Mouse (Mus musculus) CD4-positive naive resting alpha-beta T cell, adult 57 days (primary cell): ENCODE measurements around the gene Olfr631. TPM values are rescaled to one million over a fixed set of nuclear protein-coding genes. Genes with fewer than 3 reads are reported as not detected.

ENCODE experiments used
- total RNA-seq: library from RNA; stranded (reverse); gene quantifications from one replicate; pipeline ENCODE4 v1.2.4, GENCODE M21; 2023

Olfr631 gene
- total RNA-seq = not detected

DNA sequence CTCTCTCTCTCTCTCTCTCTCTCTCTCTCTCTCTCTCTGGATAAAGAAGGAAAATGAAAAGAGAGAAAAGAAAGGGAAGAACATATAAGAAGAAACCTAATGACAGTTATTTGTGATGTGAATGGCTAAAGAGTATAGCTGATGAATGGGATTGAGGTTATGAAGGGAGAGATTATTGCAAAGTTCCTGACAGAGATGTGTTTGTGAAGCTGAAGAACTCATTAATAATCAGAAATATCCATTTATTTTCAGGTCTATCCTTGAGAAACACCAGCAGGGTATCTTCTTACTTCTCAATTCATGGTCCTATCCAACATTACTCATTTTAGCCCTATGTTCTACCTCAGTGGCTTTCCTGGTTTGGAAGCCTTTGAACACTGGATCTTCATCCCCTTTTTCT, at the start of gene Olfr631:
Gene Olfr631 (plus strand): TSS at position 301 of the 400 bp plus-strand sequence.

DNA sequence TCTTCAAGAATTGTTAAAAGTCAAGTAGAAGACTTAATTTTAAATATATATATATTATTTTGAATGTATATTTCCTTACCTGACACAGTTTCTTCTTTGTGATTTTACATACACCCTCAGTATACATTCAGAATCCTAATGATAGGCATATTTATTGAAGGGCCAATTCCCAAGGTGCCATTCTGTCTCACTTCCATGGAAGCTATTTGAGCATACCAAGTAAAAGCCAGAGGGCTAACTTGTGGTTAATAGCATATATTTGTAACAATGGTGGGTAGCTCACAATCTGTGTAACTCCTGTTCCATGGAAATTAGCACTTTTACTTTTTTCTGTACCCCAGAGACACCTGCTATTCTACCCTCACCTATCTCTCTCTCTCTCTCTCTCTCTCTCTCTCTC, 42.5 kb upstream of the Olfr631 start, which contains the start of gene Olfr66:
Gene Olfr66 (minus strand): TSS at position 101 of the 400 bp plus-strand sequence.

GRCm38 (mm10) chr7:103894385-103894784, 34.2 kb upstream of the Olfr631 start, which contains the start of gene Olfr64:
TSS of gene Olfr64 (minus strand) at chr7:103894485.

GRCm38 (mm10) chr7:103903187-103903586, 25.4 kb upstream of the Olfr631 start, which contains the start of gene Olfr65:
TSS of gene Olfr65 (plus strand) at chr7:103903487.

DNA sequence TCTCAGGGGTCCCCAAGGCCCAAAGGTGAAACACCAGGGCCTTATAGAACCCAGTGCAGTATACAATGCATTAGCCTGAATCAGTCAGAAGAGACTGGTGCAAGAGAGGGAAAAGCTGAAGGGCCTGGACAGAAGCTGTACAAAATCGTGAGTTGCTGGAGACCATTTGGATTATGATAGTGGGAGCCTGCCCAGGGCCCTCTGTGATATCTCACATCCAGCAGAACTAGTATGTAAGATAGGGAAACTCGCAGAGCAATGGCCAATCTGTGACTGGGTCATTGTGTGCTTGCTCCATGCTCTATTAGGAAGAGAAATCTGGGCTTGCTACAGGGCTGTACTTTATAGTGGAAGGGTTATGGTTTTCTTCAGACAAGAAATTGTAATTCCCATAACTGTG, 5.6 kb downstream of the Olfr631 start, which contains the start of gene Olfr632:
Gene Olfr632 (plus strand): TSS at position 84 of the 400 bp plus-strand sequence.

GRCm38 (mm10) chr7:103944137-103944536, 15.5 kb downstream of the Olfr631 start, which contains the start of gene Olfr633:
TSS of gene Olfr633 (plus strand) at chr7:103944437.

DNA sequence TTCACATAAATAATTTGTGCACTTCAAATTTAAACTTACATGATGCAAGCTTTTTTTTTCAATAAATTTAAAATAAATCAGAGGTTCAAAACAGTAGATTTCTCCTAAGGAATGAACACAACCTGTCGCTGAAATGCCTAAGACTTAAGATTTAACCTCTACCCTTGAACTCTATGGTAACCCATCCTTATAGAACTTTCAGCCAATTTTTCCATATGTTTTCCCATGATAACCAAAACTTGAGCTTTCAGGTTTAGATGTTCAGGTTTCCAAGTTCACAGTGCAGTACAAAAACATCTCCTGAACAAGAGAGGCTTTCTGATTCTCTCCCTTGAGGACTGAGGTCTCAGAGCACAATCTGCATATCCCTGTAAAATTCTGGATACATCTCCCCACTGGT, 42.2 kb downstream of the Olfr631 start, which contains the start of gene Olfr635:
Gene Olfr635 (plus strand): TSS at position 301 of the 400 bp plus-strand sequence.

Other genes starting within 250 kb of the Olfr631 start
- gene Olfr625-ps1, start 246.1 kb upstream of the Olfr631 start, total RNA-seq = not detected
- not detected for gene Olfr243, start 214.2 kb upstream of the Olfr631 start, total RNA-seq
- gene Olfr628, start 198.5 kb upstream of the Olfr631 start, total RNA-seq = not detected
- gene Olfr629, start 183.9 kb upstream of the Olfr631 start, total RNA-seq = not detected
- gene Olfr630, start 171.5 kb upstream of the Olfr631 start, total RNA-seq = not detected
- not detected for gene Olfr69, start 157.2 kb upstream of the Olfr631 start, total RNA-seq
- gene Olfr68, start 149.1 kb upstream of the Olfr631 start, total RNA-seq = not detected
- gene Olfr67, start 137.0 kb upstream of the Olfr631 start, total RNA-seq = not detected
- 115 TPM for gene Hbb-bt, start 114.8 kb upstream of the Olfr631 start, total RNA-seq
- 842 TPM for gene Hbb-bs, start 100.7 kb upstream of the Olfr631 start, total RNA-seq
- not detected for gene Hbb-bh2, start 88.3 kb upstream of the Olfr631 start, total RNA-seq
- not detected for gene Hbb-bh1, start 85.7 kb upstream of the Olfr631 start, total RNA-seq
- not detected for gene Hbb-y, start 75.6 kb upstream of the Olfr631 start, total RNA-seq
- gene Olfr66, start 42.6 kb upstream of the Olfr631 start, total RNA-seq = not detected
- gene Olfr64, start 34.3 kb upstream of the Olfr631 start, total RNA-seq = not detected
- not detected for gene Olfr65, start 25.3 kb upstream of the Olfr631 start, total RNA-seq
- gene Olfr632, start 5.5 kb downstream of the Olfr631 start, total RNA-seq = not detected
- gene Olfr633, start 15.6 kb downstream of the Olfr631 start, total RNA-seq = not detected
- not detected for gene Olfr635, start 42.3 kb downstream of the Olfr631 start, total RNA-seq
- gene Olfr638, start 69.9 kb downstream of the Olfr631 start, total RNA-seq = not detected
- 0.21 TPM for gene Olfr639, start 88.5 kb downstream of the Olfr631 start, total RNA-seq
- gene Olfr640, start 96.7 kb downstream of the Olfr631 start, total RNA-seq = not detected
- not detected for gene Olfr641, start 106.6 kb downstream of the Olfr631 start, total RNA-seq
- gene Olfr642, start 123.8 kb downstream of the Olfr631 start, total RNA-seq = not detected
- not detected for gene 4930516K23Rik, start 132.6 kb downstream of the Olfr631 start, total RNA-seq
- not detected for gene Olfr644, start 143.0 kb downstream of the Olfr631 start, total RNA-seq
- not detected for gene Olfr645, start 156.6 kb downstream of the Olfr631 start, total RNA-seq
- gene Olfr646, start 176.0 kb downstream of the Olfr631 start, total RNA-seq = not detected
- gene Ubqln5, start 201.0 kb downstream of the Olfr631 start, total RNA-seq = not detected
- not detected for gene Olfr643, start 208.6 kb downstream of the Olfr631 start, total RNA-seq
- gene Ubqln3, start 214.5 kb downstream of the Olfr631 start, total RNA-seq = not detected
- gene Ubqlnl, start 221.7 kb downstream of the Olfr631 start, total RNA-seq = not detected
- gene Olfm5, start 236.0 kb downstream of the Olfr631 start, total RNA-seq = not detected